Mouse (Mus musculus) myocyte (in vitro differentiated cells): ENCODE results near the gene Gnaq.

ENCODE experiments used
- E2F4 ChIP-seq: IDR thresholded peaks from one replicate; pipeline ENCODE4 v1.6.1; 2011; ENCODE audit warnings: mild to moderate bottlenecking, control low read depth, moderate library complexity; ENCODE audit not compliant: insufficient read depth
- MAX ChIP-seq: IDR thresholded peaks from one replicate; pipeline ENCODE4 v1.6.1; 2011; ENCODE audit warnings: low read depth, mild to moderate bottlenecking, control low read depth
- MYOD1 ChIP-seq, 3 experiments: IDR thresholded peaks; one replicate each; pipeline ENCODE4 v1.6.1; 2011; ENCODE audit warnings: control low read depth in 2 of 3, low read depth in 2 of 3, mild to moderate bottlenecking in 2 of 3, moderate library complexity in 1 of 3; ENCODE audit not compliant: insufficient read length in 2 of 3, control insufficient read depth in 1 of 3
- POLR2A ChIP-seq: IDR thresholded peaks from one replicate; pipeline ENCODE4 v1.6.1; 2011; ENCODE audit warnings: low read depth, mild to moderate bottlenecking, control low read depth, moderate library complexity; ENCODE audit not compliant: insufficient read length
- POLR2AphosphoS2 ChIP-seq: IDR thresholded peaks from one replicate; pipeline ENCODE4 v1.6.1; 2011; ENCODE audit warnings: low read depth, control low read depth; ENCODE audit not compliant: insufficient read length
- SRF ChIP-seq: IDR thresholded peaks from one replicate; pipeline ENCODE4 v1.6.1; 2011; ENCODE audit warnings: low read depth; ENCODE audit not compliant: control insufficient read depth, insufficient read length
- USF1 ChIP-seq: IDR thresholded peaks from one replicate; pipeline ENCODE4 v1.6.1; 2011; ENCODE audit warnings: low read depth, mild to moderate bottlenecking, control low read depth, moderate library complexity

GRCm38 (mm10) chr19:16254881-16255280 lies 122.2 kb downstream of the Gnaq start:
- TF ChIP-seq MYOD1 (IDR thresholded peaks at IDR 0.05; ENCODE audit: control insufficient read depth in 1 of 3, insufficient read length in 2 of 3, low read depth in 2 of 3) (no peak), POLR2A (no peak), SRF (no peak), MAX (no peak), USF1 (no peak), POLR2AphosphoS2 (no peak), E2F4 (no peak)
